Mouse (Mus musculus) ES-Bruce4 (cell line): ENCODE measurements around the gene Atp1a2. TPM values are rescaled to one million over a fixed set of nuclear protein-coding genes. Genes with fewer than 3 reads are reported as not detected.

Experiments used
- H3K27ac ChIP-seq: 2 replicates; pipeline ENCODE4 v1.5.1; 2012; ENCODE audit warnings: low read length, inconsistent platforms; ENCODE audit not compliant: insufficient read depth
- H3K27me3 ChIP-seq: 2 replicates; pipeline ENCODE4 v1.6.1; 2012; ENCODE audit warnings: mild to moderate bottlenecking, low read length, inconsistent platforms; ENCODE audit not compliant: control insufficient read depth, poor library complexity, insufficient read depth, severe bottlenecking
- H3K36me3 ChIP-seq: 2 replicates; pipeline ENCODE4 v1.6.1; 2012; ENCODE audit warnings: inconsistent platforms, mild to moderate bottlenecking, low read length, moderate library complexity; ENCODE audit not compliant: control insufficient read depth, poor library complexity, insufficient read depth, severe bottlenecking
- H3K4me1 ChIP-seq: one replicate; pipeline ENCODE4 v1.8.1; 2011; ENCODE audit warnings: low read length; ENCODE audit not compliant: control insufficient read depth, insufficient read depth
- H3K4me3 ChIP-seq: 2 replicates; pipeline ENCODE4 v1.5.1; 2011; ENCODE audit warnings: low read depth, mild to moderate bottlenecking, low read length
- H3K9ac ChIP-seq: 2 replicates; pipeline ENCODE4 v1.6.1; 2012; ENCODE audit warnings: low read depth, mild to moderate bottlenecking, inconsistent platforms; ENCODE audit not compliant: poor library complexity, severe bottlenecking
- H3K9me3 ChIP-seq: replicated peaks from 2 replicates; pipeline ENCODE4 v1.6.1; 2012; ENCODE audit warnings: mild to moderate bottlenecking, low read length, inconsistent platforms; ENCODE audit not compliant: control insufficient read depth, poor library complexity, insufficient read depth, severe bottlenecking
- CTCF ChIP-seq: IDR thresholded peaks from one replicate; pipeline ENCODE4 v1.8.1; 2011; ENCODE audit warnings: low read depth, low read length
- EP300 ChIP-seq: IDR thresholded peaks from 2 replicates; pipeline ENCODE4 v1.6.1; 2011; ENCODE audit warnings: low read depth, low read length; ENCODE audit not compliant: insufficient read depth
- POLR2A ChIP-seq: IDR thresholded peaks from one replicate; pipeline ENCODE4 v1.8.1; 2011; ENCODE audit warnings: low read length; ENCODE audit not compliant: insufficient read depth
- polyA plus RNA-seq: library from polyadenylated mRNA; stranded (reverse); fragments of >200 nt; gene quantifications from 2 replicates; pipeline ENCODE4 v1.2.4, GENCODE M21; 2011; ENCODE audit warnings: low read depth; ENCODE audit not compliant: missing spikeins, insufficient read depth, insufficient read length

Gene Atp1a2
- polyA plus RNA-seq, result 2.1 and 2.6 TPM in 2 replicates

DNA sequence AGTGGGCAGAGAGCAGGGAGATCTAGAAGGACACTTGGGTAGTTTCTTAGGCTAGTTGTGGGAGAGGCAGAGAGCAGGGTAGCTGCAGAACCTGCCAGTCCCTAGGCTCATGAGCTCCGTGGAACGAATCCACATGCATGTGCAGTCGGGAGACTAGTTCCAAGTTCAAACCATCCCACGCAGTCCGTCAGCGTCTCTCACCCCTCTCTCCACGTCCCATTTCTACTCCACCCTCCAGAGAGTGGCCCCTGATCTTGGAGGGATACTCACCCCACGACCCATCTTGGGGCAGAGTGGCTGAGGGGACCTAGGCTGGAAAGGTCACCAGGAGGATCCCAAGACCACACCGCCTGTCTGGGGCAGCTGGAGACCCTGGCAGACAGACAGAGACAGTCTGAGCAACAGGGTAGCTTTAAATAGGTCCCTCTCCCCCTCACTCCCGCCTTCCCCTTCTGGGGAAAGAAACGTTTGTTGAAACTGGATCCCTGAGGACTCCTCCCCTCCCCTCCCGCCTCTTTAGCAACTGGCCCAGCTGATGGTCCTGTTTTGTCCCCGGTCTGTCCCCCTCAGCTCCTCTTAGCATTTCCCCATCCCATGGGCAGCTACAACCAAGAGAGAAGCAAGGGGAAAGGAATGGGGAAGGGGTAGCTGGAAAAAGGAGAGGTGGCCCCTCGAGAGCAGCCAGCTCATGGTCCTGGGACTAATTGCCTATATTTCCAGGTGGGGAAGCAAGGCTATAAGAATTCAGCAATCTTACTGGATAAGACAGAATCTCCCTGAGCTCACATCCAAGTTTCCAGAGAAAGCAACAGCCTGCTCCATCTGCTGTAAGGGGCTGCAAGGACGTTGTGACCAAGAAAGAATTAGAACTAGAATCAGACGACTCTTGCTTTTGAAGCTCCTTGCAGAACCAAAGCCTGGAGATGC lies at the start of gene Atp1a2:
Gene Atp1a2 (minus strand): TSS at position 454 of the 927 bp plus-strand sequence.
- H3K36me3 ChIP-seq, result no peaks in the 10 kb centered on the region
- no peak within 1 kb of the TSS for H3K4me3 ChIP-seq
- peaks cover 12% of the 10 kb centered on the region for H3K4me1 ChIP-seq
- no peaks in the 10 kb centered on the region for H3K27me3 ChIP-seq
- no peak within 1 kb of the TSS for H3K9ac ChIP-seq
- H3K9me3 ChIP-seq, result no peaks in the 10 kb centered on the region
- H3K27ac ChIP-seq, result no peak within 1 kb of the TSS
- TF ChIP-seq EP300, result no peak
- TF ChIP-seq POLR2A, result no peak
- no peak for TF ChIP-seq CTCF

DNA sequence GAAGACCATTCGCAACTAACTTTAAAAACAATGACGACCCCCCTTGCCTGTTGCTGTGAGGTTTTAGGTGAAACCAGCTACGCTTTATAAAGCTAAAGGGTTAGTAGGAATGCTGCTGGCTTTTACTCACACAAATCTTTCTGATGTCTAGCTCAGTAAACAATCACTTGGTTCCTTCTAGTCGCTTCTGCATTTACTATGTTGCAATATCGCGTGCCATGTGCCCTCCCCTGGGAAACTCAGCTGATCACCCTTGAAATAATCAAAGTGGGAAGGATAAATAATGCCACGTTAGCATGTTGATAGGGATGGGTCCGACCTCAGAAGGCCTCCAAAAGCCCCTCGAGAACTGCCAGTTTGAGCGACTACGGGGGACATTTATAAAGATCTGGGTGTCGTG lies 49.5 kb upstream of the Atp1a2 start:
- no peaks in the 10 kb centered on the region for H3K9me3 ChIP-seq
- peaks cover 5% of the 10 kb centered on the region for H3K4me1 ChIP-seq
- TF ChIP-seq EP300 (no peak), CTCF (no peak), POLR2A (no peak)
- H3K27ac ChIP-seq, result no peak overlapping the region
- H3K9ac ChIP-seq, result no peak overlapping the region
- no peak overlapping the region for H3K4me3 ChIP-seq
- H3K27me3 ChIP-seq, result no peaks in the 10 kb centered on the region
- H3K36me3 ChIP-seq, result no peaks in the 10 kb centered on the region

DNA sequence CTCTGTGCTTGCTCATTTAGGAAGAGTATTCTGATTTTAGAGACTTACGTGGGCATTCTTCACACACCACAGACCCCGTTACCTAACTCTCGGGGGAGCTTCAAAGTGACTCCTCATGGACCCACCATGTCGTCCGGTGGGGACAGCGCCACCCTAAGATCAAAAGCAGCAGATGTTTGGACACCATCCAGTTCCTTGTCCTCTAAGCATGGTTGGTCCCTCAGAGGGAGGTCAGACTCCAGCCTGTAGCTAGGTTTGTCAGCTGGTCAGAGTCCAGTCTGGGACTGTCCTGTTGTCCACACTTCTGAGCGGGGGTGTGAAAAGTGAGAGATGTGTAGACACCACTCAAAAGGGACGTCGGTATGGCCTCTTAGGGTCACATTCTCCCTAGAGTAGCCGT lies 48.8 kb upstream of the Atp1a2 start:
- Histone ChIP-seq H3K4me3 (no peak overlapping the region), H3K9ac (no peak overlapping the region), H3K36me3 (no peaks in the 10 kb centered on the region), H3K9me3 (no peaks in the 10 kb centered on the region), H3K27ac (no peak overlapping the region), H3K4me1 (peaks cover 5% of the 10 kb centered on the region), H3K27me3 (no peaks in the 10 kb centered on the region; the same call in 1 of the 2 replicates)
- TF ChIP-seq POLR2A (no peak), CTCF (no peak), EP300 (no peak)

DNA sequence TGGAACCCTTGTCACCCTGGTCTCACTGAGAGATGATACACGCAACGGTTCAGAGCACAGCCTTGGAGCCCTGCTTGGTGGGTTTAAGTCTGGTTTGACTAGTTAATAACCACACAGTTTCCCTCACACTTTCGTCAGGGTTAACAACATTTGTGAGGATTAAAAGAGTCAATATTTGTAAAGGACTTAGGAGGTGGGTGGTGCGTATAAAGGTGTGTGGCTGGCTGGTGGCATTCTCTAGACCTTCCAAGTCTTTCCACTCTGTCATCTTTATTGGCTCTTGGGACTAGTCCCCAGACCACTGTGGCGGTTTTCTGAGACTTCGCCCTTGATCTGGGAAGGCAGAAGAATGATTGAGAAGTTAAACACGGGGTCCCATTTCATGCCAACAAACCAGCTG lies 47.0 kb upstream of the Atp1a2 start:
- Histone ChIP-seq H3K9ac (no peak overlapping the region), H3K4me3 (no peak overlapping the region), H3K4me1 (no peaks in the 10 kb centered on the region), H3K27me3 (no peaks in the 10 kb centered on the region; the same call in 1 of the 2 replicates), H3K36me3 (no peaks in the 10 kb centered on the region), H3K9me3 (no peaks in the 10 kb centered on the region), H3K27ac (no peak overlapping the region)
- no peak for TF ChIP-seq CTCF
- TF ChIP-seq EP300, result no peak
- TF ChIP-seq POLR2A, result no peak

DNA sequence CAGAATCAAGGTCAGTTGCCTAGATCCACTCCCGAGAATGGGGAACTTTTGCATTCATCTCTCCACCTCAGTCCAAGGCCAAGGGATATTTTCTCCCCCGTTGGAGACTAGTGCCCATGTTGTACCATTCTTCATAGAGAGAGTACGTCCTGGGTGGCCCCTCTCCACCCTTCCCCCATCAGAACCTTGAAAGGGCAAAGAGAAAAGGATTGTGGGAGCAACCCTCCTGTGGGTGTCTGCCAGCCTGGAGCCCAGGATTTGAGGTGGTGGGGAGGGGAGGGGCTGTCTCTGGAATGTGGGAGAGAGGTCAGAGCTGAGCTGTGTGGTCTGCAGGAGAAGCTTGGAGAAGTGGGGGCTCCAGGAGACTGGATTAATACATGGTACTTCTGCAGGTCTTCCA lies 46.0 kb upstream of the Atp1a2 start:
- Histone ChIP-seq H3K27me3 (peaks cover 3% of the 10 kb centered on the region), H3K9me3 (no peaks in the 10 kb centered on the region), H3K36me3 (no peaks in the 10 kb centered on the region), H3K4me1 (no peaks in the 10 kb centered on the region), H3K9ac (no peak overlapping the region), H3K4me3 (no peak overlapping the region), H3K27ac (no peak overlapping the region)
- TF ChIP-seq EP300 (no peak), POLR2A (no peak), CTCF (no peak)

DNA sequence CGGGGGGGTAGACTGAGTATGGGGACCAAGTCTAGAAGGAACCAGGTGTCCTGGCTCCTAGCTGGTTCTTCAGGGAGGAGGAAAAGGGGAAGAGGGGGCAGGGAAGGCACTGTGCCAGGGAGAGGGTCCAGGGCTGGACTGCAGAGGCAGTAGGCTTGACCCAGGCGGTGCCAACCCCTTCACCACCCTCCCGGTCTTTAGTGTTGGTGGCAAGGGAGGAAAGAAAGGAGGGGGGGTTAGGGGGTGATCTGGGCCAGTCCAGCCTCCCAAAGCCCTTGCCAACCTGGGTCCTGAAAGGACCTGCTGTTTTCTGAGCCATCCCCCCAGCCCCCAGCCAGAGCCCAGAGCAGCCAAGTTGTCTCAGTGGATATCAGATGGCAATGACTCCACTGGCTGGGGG lies 44.9 kb upstream of the Atp1a2 start:
- Histone ChIP-seq H3K4me1 (no peaks in the 10 kb centered on the region), H3K9me3 (no peaks in the 10 kb centered on the region), H3K27me3 (peaks cover 5% of the 10 kb centered on the region), H3K36me3 (no peaks in the 10 kb centered on the region), H3K4me3 (no peak overlapping the region), H3K27ac (no peak overlapping the region), H3K9ac (no peak overlapping the region)
- TF ChIP-seq POLR2A, result no peak
- TF ChIP-seq EP300, result no peak
- TF ChIP-seq CTCF, result no peak
